Mouse (Mus musculus): ENCODE data around the gene Stard13.

Stard13 gene

DNA sequence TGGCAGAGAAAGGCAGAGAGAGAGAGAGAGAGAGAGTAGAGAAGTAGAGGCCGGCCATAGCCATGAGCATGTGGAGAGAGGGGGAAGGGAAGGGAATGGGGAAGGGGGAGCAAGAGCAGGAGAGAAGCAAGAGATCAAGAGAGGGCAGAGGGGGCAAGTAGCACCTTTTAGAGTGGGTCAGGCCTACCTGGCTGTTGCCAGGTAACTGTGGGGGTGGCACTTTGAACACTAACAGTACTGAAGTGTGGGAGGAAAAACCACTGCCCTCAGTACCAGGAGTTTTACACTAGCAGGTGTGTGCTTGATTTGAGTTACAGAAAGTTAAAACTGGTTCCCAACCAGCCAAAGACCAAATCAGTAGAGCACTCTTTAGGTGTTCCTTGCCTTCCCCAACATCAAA is 78.4 kb downstream of the Stard13 start:
- in situ Hi-C loops (cut with MboI; ENCODE audit: low pct_unique_long_range_greater_than_20kb in 1 of 2, low sequenced_read_pairs in 2 of 2, unreplicated experiment in 1 of 2), result no loop called here

DNA sequence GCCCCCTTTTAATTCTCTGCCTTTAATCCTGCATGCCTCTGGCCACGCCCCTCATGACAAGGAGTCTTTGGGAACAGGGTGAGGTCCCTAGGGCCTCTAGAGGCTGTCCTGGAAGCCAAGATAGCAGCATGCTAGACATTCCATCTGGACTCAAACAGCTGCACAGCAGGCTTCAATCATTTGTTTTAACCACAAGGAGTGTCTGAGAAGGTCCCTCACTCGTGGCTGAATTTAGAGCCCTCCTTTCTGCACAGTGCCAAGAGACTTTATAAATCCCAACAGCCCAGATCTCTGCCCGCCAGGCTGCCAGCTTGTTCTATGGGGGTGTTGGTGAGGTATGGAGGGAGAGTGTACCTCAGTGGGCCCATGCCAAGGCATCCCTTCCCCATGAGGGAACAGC is 78.9 kb downstream of the Stard13 start:
- in situ Hi-C loops (cut with MboI; ENCODE audit: low pct_unique_long_range_greater_than_20kb in 1 of 2, low sequenced_read_pairs in 2 of 2, unreplicated experiment in 1 of 2), result no loop called here

DNA sequence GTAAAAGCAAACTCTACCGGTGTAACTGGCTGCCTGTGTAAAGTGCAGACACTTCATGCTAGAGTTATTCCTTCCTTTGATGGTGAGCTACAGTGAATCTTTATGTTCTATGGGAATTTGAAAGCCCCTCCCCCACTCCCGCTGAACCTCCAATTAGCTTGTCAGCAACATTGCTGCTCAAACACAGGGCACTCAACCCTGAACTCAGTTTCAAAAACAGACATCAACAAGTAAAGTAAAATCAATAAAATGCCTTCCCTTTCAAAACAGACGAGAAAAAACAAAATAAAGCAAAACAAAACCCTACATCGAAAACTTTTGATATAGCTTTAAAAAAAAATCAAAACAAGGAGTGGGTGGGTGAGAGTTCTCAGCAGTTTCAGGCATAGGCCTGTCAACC is 79.6 kb downstream of the Stard13 start:
- in situ Hi-C loops (cut with MboI; ENCODE audit: low pct_unique_long_range_greater_than_20kb in 1 of 2, low sequenced_read_pairs in 2 of 2, unreplicated experiment in 1 of 2), result no loop called here

DNA sequence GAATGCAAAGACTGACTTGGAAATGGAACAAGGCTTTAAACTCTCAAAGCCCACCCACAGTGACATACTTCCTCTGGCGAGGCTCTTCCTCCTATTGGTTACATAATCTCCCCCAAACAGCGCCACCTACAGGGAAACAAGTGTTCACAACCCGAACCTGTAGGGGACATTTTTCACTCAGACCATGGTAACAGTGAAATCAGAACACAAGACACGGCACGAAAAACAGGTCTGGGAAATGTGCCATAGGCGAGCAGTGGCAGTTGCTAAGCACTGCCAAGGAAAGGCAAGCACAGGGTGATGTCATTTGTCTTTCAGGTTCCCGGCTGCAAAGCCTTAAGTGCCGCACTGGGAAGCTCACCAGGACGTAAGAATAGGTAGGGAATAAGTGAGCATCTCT is 82.1 kb downstream of the Stard13 start:
- in situ Hi-C loops (cut with MboI; ENCODE audit: low pct_unique_long_range_greater_than_20kb in 1 of 2, low sequenced_read_pairs in 2 of 2, unreplicated experiment in 1 of 2), result no loop called here

DNA sequence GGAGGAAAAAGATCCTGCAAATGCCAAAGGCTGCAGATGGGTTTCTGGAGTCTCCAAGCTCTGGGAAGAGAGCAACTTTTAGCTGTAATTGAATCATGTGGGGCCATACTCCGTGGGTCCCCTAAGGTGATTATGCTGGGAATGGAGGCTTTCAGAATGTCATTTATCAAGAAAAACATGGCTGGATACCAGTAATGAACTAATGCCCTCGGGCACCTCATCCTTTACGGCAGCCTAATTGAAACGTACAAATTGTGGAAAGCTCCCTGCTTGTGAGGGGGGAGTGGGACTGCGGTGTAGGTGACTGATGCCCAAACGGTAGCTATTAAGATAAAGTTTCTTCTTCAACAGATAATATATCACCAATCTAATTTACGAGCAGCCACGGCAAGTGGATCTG is 84.1 kb downstream of the Stard13 start:
- in situ Hi-C loops (cut with MboI; ENCODE audit: low pct_unique_long_range_greater_than_20kb in 1 of 2, low sequenced_read_pairs in 2 of 2, unreplicated experiment in 1 of 2), result no loop called here

DNA sequence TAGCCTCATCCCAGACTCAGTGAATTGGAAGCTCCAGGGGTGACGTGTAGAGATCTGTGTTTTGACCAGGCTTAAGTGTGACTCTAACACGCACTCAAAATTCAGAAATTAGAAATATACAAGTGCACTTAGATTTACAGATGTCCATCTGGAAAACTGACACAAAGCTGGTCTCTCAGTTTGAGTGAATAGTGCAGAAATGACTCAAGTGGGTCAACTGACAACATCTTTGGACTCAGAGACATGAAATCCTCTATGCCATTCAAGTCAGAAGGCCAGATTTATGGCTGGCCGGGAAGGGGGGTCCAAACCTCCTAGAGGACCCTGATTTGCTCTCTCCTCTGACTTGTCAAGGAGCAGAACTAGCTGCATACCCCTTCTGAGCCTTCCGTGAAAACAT is 85.6 kb downstream of the Stard13 start:
- in situ Hi-C loops (cut with MboI; ENCODE audit: low pct_unique_long_range_greater_than_20kb in 1 of 2, low sequenced_read_pairs in 2 of 2, unreplicated experiment in 1 of 2), result no loop called here

DNA sequence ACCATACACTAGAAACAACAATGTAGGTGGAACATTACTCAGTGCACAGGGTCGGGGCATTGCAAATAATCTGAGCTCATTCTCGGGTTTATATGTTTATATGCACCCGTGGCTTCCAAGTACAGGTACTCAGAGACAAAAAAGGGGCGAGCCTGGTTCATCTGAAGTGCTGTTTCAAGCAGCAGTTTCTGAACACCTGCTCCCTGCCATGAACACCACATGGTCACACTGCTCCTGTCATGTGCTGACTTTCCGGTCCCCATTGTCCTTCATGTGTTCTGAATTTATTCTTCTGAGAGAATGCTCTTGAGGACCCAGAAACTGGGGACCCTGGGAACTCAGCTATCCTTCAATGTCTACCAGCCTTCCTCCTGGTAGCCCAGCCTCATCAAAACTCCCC is 87.8 kb downstream of the Stard13 start:
- in situ Hi-C loops (cut with MboI; ENCODE audit: low pct_unique_long_range_greater_than_20kb in 1 of 2, low sequenced_read_pairs in 2 of 2, unreplicated experiment in 1 of 2), result no loop called here

DNA sequence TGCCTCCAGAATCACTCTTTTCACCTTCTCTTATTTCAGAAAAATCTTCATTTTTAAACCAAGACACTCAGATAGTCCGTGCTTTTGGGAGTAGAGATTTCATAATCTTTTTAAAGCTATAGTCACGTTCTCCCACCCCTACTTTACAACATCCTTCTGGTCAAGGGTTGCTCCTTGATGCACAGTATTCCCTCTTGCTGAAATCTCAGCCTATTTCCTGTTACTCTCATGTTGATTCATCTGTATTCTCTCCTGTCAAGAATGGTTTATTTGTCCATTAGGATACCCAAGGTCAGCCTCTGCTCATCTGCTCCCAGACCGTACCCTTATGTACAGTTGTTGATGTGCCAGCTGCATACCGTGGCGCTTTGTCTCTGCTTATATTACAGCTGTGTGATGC is 89.7 kb downstream of the Stard13 start:
- in situ Hi-C loops (cut with MboI; ENCODE audit: low pct_unique_long_range_greater_than_20kb in 1 of 2, low sequenced_read_pairs in 2 of 2, unreplicated experiment in 1 of 2), result no loop called here

DNA sequence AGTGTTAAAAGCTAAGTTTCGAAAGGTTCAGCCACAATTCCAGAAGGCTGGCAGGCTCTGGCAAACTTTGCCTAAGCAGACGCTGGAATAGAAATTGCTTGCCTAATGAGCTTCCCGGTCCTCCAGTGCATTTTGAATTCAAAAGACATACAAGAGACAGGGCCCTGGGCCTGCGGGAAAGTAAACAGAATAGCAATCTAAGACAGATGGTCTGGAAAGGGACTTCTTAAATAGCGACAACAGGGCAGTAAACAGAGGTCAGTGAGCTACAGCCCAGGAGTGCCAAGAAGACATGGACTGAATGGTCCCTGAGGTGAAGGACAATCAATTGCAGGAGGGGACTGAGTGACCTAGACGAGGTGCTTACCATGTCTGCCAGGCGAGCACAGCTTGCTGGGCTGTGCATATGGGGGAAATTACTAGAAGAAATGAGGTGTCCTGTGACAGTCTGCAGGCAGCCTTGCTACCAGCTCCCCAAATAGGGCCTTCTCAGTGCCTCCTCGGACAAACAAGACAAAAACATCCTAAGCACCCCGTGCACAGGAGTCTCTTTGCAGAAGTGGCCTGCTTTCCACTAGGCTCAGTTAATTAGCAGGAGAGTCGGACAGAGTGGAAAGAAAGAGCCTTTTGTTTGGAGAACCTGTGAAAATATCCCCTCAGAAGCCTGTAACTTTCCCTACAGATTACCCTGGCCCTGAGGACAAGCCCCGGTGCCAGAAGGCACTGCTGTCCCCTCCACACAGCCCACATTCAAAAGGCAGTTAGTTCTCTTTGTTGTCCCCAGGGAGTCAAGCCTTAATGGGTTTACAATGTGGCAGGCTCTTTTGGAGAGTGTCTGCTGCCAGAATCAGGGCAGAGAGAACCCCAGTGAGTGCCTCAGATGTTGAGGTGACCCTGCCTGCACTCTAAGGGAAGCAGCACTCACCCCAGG is 90.7 kb downstream of the Stard13 start:
- in situ Hi-C loops (cut with MboI; ENCODE audit: low pct_unique_long_range_greater_than_20kb in 1 of 2, low sequenced_read_pairs in 2 of 2, unreplicated experiment in 1 of 2), result no loop called here

DNA sequence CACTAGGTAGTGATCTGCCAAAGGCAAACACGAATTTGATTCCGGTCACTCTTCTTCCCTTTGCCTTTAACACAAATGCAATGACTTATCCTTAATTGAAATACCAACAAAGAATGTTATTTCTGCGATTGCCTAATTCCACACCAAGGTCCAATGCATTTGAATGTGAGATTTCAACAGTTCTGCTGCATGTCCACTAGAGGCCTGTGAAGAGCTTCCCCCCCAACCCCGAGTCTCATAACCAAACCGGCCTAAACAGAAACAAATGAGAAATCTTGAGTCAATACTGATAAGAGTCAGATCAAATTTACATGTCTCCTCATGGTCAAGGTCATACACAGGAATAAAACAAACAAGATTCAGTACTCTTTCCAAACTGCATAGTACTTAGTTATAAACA is 91.4 kb downstream of the Stard13 start:
- in situ Hi-C loops (cut with MboI; ENCODE audit: low pct_unique_long_range_greater_than_20kb in 1 of 2, low sequenced_read_pairs in 2 of 2, unreplicated experiment in 1 of 2), result no loop called here

DNA sequence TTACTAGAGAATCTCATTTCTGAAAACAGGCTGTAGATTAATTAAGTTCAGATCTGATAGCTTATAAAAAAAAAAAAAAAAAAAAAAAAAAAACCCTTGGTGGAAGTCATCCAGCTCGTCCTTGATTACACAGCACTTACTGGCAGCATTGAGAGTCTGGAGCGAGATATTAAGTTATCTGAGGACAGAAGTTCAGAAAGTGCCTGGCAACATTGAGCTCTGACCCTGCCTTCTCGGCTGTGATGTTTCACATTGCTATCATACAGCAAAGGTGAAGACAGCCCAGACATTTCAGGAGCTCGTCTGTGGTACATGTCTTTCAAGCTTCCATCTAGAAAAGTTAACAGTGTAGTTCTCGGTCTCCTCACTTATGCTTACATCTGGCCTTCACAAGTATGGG is 95.7 kb downstream of the Stard13 start:
- in situ Hi-C loops (cut with MboI; ENCODE audit: low pct_unique_long_range_greater_than_20kb in 1 of 2, low sequenced_read_pairs in 2 of 2, unreplicated experiment in 1 of 2), result no loop called here

DNA sequence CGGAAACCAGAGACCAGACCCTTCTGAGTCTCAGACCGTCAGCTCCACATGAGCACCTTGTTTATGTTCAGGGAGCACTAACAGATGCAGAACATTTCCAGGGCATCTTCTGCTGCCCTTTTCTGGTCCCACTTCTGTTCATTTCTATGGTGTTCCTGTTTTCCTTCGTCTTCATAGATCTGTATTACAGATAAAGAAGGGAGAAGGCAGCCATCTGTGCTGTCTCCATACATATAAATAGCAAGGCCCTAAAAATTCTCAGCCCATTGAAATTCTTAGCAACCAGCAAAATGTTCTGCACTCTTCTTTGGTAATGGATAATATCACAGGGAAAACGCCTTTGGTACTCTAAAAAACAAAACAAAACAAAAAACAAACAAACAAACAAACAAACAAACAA is 96.3 kb downstream of the Stard13 start:
- in situ Hi-C loops (cut with MboI; ENCODE audit: low pct_unique_long_range_greater_than_20kb in 1 of 2, low sequenced_read_pairs in 2 of 2, unreplicated experiment in 1 of 2), result no loop called here

DNA sequence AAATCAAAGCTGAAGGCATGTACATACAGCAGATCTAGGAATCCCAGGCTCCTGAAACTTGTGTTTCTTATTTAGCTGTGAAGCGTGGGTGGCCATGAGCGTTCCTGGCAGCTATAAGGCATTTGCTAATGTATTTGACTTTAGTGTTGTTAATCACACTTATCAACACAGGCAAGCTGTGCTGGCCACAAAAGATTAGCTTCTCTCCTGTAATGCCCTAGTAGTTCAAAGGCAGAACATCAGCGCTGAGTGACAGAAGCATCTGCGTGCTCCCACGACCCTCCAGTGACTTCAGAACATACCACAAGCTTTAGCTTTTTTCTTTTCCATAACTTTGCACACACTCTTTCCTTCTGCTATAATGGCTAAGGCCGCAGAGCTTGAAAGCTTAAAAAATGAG is 97.7 kb downstream of the Stard13 start:
- in situ Hi-C loops (cut with MboI; ENCODE audit: low pct_unique_long_range_greater_than_20kb in 1 of 2, low sequenced_read_pairs in 2 of 2, unreplicated experiment in 1 of 2), result no loop called here

DNA sequence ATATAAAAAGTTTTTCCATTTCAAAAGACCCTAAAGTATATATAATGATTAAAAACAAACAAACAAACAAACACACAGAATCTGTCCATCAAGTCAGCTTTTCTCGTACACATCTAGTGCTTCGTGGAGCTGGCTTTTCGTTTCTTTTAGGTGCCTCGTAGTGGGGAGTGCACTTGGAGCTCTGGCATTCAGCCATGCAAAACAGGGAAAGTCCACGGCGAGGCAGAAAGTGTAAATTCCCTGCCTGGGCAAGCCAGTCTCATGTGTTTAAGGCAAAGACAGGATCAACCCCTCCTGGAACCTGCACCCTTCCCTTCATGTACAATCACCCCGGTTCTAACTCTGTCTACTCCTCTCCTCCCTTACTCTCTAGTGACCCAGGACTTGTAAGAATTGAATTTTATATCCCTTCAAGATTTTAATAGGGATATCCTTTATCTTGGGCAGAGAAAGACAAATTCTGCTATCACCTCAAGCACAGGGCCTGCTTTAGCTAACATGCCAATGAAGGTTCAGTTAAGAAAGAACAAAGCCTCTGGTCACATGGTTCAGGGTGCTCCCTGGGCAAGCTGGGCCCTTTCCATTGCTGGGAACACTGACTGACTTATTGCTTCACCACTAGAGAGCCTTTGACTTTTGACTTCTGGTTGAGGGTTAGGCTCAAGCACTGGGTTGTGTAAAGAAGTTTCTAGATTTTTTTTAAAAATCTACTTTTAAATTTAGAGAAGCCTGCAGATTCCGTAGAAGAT is 98.4 kb downstream of the Stard13 start:
- in situ Hi-C loops (cut with MboI; ENCODE audit: low pct_unique_long_range_greater_than_20kb in 1 of 2, low sequenced_read_pairs in 2 of 2, unreplicated experiment in 1 of 2), result no loop called here

DNA sequence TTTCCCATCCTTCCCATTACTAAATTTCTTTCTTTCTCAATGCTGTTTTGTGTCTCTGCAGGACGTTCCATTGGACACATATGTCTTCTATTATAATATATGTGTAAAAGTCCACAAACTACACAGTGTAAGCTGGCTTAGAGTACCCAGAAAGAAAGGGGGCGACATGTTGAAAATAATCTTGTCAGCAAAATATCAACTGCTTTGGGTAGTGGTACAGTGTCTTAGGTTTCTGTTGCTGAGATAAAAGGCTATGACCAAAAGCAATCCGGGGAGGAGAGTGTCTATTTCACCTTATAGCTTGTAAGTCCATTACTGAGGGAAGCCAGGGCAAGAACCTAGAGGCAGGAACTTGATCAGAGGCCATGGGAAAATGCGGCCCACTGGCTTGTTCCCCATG is 99.4 kb downstream of the Stard13 start:
- in situ Hi-C loops (cut with MboI; ENCODE audit: low pct_unique_long_range_greater_than_20kb in 1 of 2, low sequenced_read_pairs in 2 of 2, unreplicated experiment in 1 of 2), result no loop called here

DNA sequence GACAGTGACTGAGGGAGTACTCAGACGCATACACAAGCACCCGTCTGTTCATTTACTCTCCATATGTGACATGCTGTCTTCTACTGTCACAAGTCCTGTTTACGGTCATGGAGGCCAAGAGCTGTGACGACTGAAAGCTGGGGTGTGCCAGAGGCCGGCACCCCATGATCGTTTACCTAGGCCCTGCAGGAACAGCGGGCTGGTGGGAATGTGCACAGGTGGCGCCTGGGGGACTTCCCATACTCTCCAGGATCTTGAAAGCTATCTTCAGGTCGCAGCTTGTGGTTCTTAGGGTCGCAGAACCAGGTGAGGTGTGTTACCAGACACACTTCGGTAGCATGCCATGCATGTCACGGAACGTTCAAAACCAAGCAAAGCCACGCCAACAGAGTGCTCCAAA is 99.9 kb downstream of the Stard13 start:
- in situ Hi-C loops (cut with MboI; ENCODE audit: low pct_unique_long_range_greater_than_20kb in 1 of 2, low sequenced_read_pairs in 2 of 2, unreplicated experiment in 1 of 2), result no loop called here

DNA sequence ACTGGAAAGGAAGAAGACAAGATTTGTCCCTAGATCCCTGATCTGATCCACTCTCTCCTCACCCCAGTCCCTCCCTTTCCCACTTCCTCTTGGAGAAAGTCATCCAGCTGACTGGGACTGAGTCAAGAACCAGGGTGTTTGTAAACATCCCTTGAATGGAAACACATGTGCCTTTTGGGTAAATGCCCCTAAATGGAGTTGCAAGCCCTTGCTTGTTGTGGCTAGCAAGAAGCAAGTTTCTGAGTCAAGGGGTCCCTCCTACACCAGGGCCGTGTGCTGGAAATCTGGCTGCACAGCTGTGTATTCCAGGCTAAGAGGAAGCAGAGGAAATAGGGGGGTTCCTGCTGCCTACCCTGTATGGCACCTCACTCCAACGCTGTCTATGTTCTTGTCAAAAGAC is 103.9 kb downstream of the Stard13 start:
- in situ Hi-C loops (cut with MboI; ENCODE audit: low pct_unique_long_range_greater_than_20kb in 1 of 2, low sequenced_read_pairs in 2 of 2, unreplicated experiment in 1 of 2), result no loop called here

DNA sequence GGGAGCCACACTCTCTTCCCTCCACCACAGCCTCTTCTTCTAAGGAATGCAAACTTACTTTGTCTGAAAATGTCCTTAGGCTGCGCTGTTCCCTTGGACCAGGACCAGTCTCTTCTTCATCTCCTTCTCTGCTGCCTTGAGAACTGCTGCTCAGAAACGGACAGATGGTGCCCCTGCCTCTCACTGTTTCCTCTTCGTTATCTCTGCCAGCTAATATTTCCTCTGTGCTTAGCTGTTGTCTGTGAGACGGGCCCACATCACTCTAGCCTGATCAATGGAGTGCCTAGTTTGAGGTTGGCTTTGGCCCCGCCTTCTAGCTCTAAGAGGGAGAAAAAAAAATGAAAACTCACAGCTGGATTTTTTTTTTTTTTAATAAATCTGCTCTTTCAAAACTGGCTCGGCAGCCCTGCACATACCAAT is 106.3 kb downstream of the Stard13 start:
- in situ Hi-C loops (cut with MboI; ENCODE audit: low pct_unique_long_range_greater_than_20kb in 1 of 2, low sequenced_read_pairs in 2 of 2, unreplicated experiment in 1 of 2), result no loop called here

DNA sequence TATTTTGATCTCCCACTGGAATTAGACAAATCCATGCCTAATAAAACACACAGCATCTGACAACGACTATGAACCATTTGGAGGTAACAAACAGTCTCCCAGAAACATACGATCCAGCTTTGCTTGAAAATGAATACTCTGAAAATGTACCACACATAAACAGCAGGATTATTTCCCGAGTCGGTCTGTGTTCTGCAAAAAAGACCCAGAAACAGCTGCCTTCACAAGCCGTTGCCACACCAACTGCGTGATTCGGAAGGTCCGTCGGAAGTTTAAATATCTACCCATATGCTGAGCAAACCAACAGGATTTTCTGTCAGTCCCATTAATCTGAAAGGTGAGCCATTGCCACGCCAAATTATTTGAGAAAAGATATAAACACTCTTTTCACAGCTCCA is 107.0 kb downstream of the Stard13 start:
- in situ Hi-C loops (cut with MboI; ENCODE audit: low pct_unique_long_range_greater_than_20kb in 1 of 2, low sequenced_read_pairs in 2 of 2, unreplicated experiment in 1 of 2), result no loop called here

Measured in mouse embryonic stem cell (cell line).